Mouse (Mus musculus) cortical plate, adult 2 months (tissue): ENCODE data around the gene Phf8.
"Not testable (repeated sequence)": the region's sequence is repeated elsewhere in the genome, so short reads cannot be mapped to it uniquely, and the experiment has no call there.

Source experiments
- CTCF ChIP-seq: fragments of 200-500 bp; IDR thresholded peaks from 2 replicates; pipeline ENCODE4 v1.5.1; 2011; ENCODE audit warnings: mild to moderate bottlenecking, control low read depth, low read length; ENCODE audit not compliant: insufficient read depth; ENCODE audit errors: extremely low read depth
- POLR2A ChIP-seq: fragments of 200-500 bp; IDR thresholded peaks from 2 replicates; pipeline ENCODE4 v1.6.1; 2011; ENCODE audit warnings: mild to moderate bottlenecking, low read length, control low read depth; ENCODE audit not compliant: insufficient read depth; ENCODE audit errors: extremely low read depth

DNA sequence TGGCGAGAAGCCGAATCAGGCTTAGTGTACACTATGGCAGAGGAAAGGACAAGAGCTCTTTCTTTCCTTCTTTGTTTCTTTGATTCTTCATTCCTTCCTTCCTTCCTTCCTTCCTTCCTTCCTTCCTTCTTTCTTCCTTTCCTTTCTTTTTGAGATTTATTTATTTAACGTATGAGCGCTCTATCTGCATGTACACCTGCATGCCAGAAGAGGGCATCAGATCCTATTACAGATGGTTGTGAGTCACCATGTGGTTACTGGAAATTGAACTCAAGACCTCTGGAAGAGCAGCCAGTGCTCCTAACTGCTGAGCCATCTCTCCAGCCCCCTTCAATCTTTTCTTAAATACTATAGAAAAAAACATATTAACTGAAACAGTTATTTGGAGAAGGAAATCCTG is 27.2 kb upstream of the Phf8 start:
- not testable (repeated sequence) for TF ChIP-seq CTCF, POLR2A
